ENCODE assay signal across 8 mouse cellular contexts in the genomic region with DNA sequence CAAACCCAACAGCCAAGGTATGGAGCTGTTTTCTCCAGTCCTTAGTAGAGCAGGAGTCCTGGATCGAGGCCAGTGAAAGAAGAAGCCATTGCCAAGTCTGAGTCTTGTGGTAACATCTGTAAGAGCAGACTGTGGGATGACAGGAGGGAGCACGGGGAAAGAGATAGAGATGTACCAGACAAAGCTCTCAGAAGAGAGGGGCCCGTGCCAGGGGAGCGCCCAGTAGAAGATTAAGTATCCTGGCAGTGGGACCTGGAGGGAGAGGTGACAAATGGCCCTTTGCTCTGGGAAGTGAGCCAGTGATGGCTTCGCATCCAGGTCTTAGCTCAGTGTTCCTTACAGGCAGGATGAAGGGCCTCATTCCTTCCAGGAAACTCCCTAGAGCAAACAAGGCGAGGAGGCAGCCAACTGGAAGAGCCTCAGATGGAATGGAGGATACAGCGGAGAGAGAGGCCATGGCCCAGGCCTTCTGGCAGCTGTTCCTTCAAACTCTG.
DNase-seq lines count a peak whose midpoint lies in the region; ATAC-seq lines count a peak whose summit lies in the region.

No protein-coding gene starts in this region.

- H3K4me2 ChIP-seq in heart, embryonic 13.5 days, result no peak overlapping the region
- H3K4me2 ChIP-seq in limb, embryonic 15.5 days, result no peak overlapping the region

- H3K4me1 ChIP-seq in heart, embryonic 10.5 days, result peaks cover 29% of the 10 kb centered on the region
- peaks cover 38% of the 10 kb centered on the region for H3K4me1 ChIP-seq in heart, embryonic 13.5 days
- peaks cover 30% of the 10 kb centered on the region for H3K4me1 ChIP-seq in limb, embryonic 15.5 days

- peak; percentile 99 for DNase-seq in heart, adult 11 months
- DNase-seq in heart, embryonic 10.5 days (ENCODE audit: low spot score), result no peak
- peak; percentile 31 to 75 for DNase-seq in urinary bladder, postnatal 36 days (ENCODE audit: low spot score in 2 of 2)
- DNase-seq in B cell, adult 2 months, result no peak
- DNase-seq in layer of hippocampus, adult 9-11 months, result no peak

- no peak overlapping the region for H3K27ac ChIP-seq in heart, embryonic 10.5 days
- peak overlapping the region; percentile 9; the same call in 1 of the 2 replicates for H3K27ac ChIP-seq in heart, embryonic 13.5 days (replicated peaks)
- H3K27ac ChIP-seq in limb, embryonic 15.5 days, result peak overlapping the region; percentile 2; the same call in 1 of the 2 replicates

- 80% methylated on average over 7 of the region's 7 CpGs for WGBS in heart, embryonic 10.5 days
- 48% methylated on average over 7 of the region's 7 CpGs for WGBS in heart, embryonic 13.5 days
- 46% methylated on average over 7 of the region's 7 CpGs for WGBS in limb, embryonic 15.5 days

- peak; percentile 56 for ATAC-seq in cerebellum, adult (ENCODE audit: insufficient number of reproducible peaks, low FRiP score, low TSS enrichment)
- ATAC-seq in heart, embryonic 13.5 days (ENCODE audit: extremely low read depth, insufficient number of reproducible peaks, low FRiP score, low TSS enrichment), result peak; percentile 28; the same call in 1 of the 2 replicates
- peak; percentile 75 for ATAC-seq in limb, embryonic 15.5 days (ENCODE audit: insufficient number of reproducible peaks, low FRiP score, low TSS enrichment, low read depth)

- no peak overlapping the region for H3K4me3 ChIP-seq in heart, embryonic 10.5 days
- H3K4me3 ChIP-seq in heart, embryonic 13.5 days, result no peak overlapping the region
- no peak overlapping the region for H3K4me3 ChIP-seq in limb, embryonic 15.5 days

- no peaks in the 10 kb centered on the region for H3K9me3 ChIP-seq in heart, embryonic 10.5 days
- H3K9me3 ChIP-seq in heart, embryonic 13.5 days, result no peaks in the 10 kb centered on the region
- no peaks in the 10 kb centered on the region for H3K9me3 ChIP-seq in limb, embryonic 15.5 days

- no peak overlapping the region for H3K9ac ChIP-seq in heart, embryonic 13.5 days
- no peak overlapping the region for H3K9ac ChIP-seq in limb, embryonic 15.5 days

- no peaks in the 10 kb centered on the region for H3K27me3 ChIP-seq in heart, embryonic 10.5 days (ENCODE audit: insufficient read depth, poor library complexity, severe bottlenecking)
- no peaks in the 10 kb centered on the region for H3K27me3 ChIP-seq in heart, embryonic 13.5 days (replicated peaks)
- no peaks in the 10 kb centered on the region for H3K27me3 ChIP-seq in limb, embryonic 15.5 days

- H3K36me3 ChIP-seq in heart, embryonic 10.5 days, result no peaks in the 10 kb centered on the region
- H3K36me3 ChIP-seq in heart, embryonic 13.5 days, result no peaks in the 10 kb centered on the region
- no peaks in the 10 kb centered on the region for H3K36me3 ChIP-seq in limb, embryonic 15.5 days

Comparison
In these comparisons a context has a peak if more than half of its experiments do, and no peak if none do; other contexts are left out.
1. DNase-seq: peak in heart, adult 11 months (single experiment) and urinary bladder, postnatal 36 days (2 of 2); none in heart, embryonic 10.5 days (single experiment), B cell, adult 2 months (0 of 2) and layer of hippocampus, adult 9-11 months (single experiment).
2. Peak in every context shown above with its lines, with median percentiles within 50 percentile points of each other: ATAC-seq.